Mouse (Mus musculus): ENCODE measurements around the gene Cyld.

GRCm38 (mm10) chr8:88796651-88797050 is 99.8 kb downstream of the Cyld start:
- TF ChIP-seq CTCF (IDR thresholded peaks at IDR 0.05; ENCODE audit: insufficient read depth, low read depth, low read length) (no peak), POLR2A (IDR thresholded peaks at IDR 0.05; ENCODE audit: insufficient read depth, low read depth, low read length) (no peak)

Measured in olfactory bulb, adult 2 months (tissue).